Mouse (Mus musculus) layer of hippocampus, adult 9-11 months (tissue): ENCODE results near the gene Armcx5.
"Not testable (repeated sequence)": the region's sequence is repeated elsewhere in the genome, so short reads cannot be mapped to it uniquely, and the experiment has no call there.

ENCODE experiments used
- DNase-seq: peaks from one replicate; pipeline ENCODE4 v3.0.0; 2022

Armcx5 gene

DNA sequence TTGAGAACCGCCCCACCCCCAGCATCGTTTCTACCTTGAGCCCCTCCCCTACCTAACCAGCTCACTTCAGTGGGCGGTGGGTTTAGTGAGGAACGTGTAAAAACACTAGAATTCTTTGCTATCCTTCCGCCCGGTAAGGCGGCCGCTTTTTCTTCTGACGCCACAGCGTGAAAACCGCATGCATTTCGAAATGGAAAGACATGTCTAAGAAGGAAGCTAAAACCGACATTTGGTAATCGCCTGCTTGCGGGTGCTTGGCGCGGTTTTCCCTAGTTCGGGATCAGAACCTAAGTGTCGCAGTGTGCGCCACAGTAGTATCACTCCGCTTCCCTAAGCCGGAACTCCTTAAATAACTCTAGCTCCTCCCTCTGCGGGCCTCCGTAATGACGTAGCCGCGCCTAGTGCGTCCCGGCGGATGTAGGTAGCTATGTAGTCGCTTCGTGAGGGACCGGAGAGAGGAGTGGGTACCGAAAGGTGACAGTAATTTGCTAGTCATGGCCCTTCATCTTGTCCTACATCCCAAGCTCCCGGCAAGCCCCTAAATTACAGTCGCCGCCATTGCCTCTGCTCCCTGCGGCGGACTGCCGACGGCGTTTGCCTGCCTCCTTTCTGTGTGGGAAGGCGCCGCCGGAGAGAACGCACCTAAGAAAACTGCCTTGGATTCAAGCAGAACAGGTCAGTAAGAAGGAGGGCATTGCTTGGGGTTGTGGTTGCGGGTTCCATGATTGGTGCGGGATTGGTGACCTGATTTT, at the start of gene Armcx5, which contains the start of gene Gprasp1:
Armcx5 (plus strand) TSS at position 430 of the 752 bp plus-strand sequence.
Gprasp1 (plus strand) TSS at position 430 of the 752 bp plus-strand sequence.
- DNase-seq, result peak; percentile 93

DNA sequence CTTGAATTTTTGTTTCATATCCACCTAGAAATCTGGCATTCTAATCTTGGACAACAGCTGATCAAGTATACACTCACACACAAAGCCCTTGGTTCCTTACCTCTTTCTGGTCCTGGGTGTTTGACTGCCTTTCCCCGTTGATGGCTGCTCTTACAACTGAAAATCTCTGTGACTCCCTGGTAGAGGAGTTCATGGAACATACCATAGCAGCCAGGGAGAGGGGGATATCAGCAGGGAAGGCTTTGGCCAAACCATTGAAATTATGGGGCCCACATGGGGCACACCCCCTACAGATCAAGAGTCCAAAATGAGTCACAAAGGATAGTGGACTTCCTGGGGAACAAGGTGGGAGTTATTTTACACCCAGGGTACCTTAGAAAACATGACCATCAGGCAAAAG, 48.9 kb upstream of the Armcx5 start, which contains the start of gene Tcp11x2:
Tcp11x2 (minus strand) TSS at position 158 of the 400 bp plus-strand sequence.
- DNase-seq, result no peak

DNA sequence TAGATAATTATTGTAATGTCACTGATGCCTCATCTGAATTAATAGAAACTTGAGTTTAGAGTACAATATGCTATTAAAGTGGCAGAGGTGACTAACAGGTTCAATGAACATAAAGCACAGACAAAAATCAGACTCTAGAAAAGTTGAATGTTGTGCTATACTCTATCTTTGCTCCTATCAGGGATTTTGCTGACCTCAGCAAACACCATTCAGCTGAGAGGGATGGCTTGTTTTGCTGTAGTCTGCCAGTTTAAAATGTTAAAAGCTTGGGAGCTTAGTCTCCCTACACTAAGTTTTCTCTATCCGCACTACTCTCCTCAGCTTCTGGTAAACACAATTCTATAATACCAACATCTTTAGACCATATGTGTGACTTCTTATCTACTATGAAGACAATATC, 39.4 kb upstream of the Armcx5 start:
- DNase-seq, result no peak

DNA sequence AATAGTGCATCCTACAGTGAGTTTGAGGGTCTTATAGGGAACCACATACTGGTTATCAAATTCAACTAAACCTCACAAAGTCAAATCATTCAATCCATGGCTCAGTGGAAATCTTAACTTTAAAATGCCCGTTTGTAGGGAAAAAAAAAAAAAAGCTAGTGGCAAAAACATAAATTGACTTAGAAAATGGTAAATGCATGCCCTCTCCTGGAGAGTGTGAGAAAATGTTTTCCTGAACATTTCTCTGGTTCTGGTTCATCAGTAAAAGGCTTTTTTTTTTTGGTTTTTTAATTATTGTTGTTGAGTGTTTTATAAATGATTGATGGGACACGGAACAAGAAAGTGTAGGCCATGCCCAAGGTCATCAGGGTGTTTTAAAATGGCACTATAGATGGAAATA, 38.2 kb upstream of the Armcx5 start:
- DNase-seq, result no peak

DNA sequence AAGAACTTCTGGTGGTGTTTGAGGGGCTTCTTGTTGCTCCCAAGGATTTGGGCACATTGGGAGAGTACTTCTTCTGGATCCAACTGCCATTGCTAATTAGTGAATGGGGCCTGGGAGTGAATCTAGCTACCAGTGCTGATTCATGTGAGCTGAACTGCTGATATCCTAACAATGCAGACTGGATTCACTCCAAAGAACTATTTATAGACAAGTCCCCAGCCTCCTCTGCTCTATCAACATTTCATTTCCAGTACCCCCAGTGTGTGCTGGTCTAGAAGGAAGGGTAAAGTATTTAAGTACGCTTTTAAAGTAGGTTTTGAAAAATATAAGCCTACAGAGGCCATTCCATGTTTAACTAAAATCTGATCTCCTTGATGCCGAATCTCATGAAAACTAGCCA, 29.7 kb upstream of the Armcx5 start:
- no peak for DNase-seq

DNA sequence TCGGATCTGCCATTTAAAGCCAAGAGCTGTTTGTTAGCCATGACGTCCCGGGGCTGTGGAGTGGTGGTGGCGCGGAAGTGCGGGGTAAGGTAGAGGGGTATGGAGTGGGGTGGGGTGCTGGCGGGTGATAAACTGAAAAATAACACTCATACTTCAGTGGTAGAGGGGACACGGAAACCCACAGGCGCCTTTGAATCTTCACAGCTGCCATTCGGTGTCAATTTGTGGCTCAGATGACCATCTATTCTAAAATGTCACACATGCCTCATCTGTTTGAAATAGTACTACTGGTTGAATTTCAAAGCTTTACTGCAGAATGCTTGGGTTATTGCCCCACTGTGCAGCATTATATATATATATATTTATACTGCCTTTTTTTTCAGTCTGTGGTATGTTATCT, 17.4 kb upstream of the Armcx5 start, which contains the start of gene Tmsb15a:
Tmsb15a (minus strand) TSS at position 101 of the 400 bp plus-strand sequence.
- DNase-seq, result no peak

DNA sequence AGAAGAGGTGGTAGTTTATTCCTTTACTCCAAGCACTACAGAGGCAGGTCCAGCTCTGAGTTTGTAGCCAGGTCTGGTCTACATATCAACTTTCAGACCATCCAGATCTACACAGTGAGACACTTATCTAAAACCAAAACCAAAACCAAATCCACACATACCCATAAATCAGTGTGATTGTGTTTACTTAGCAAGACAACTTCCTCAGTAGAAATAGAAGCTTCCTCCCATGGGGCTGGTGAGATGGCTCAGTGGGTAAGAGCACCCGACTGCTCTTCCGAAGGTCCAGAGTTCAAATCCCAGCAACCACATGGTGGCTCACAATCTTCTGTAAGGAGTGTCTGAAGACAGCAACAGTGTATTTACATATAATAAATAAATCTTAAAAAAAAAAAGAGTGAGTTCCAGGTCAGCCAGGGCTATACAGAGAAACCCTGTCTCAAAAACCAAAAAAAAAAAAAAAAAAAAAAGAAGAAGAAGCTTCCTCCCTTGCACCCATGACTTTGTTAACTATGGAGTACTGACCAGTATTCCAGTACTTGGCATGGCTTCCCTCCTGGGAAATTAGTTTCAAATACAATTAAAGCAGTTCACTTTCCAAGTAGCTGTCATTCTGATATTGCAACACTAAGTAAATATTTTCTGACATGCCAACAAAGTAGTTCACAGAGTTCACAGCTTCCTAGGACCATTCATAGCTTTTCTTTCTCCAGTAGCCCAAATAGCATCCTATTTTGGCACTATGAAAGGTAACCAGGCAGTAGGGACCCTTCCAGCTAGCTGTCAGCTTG, 3.6 kb upstream of the Armcx5 start:
- DNase-seq, result no peak

DNA sequence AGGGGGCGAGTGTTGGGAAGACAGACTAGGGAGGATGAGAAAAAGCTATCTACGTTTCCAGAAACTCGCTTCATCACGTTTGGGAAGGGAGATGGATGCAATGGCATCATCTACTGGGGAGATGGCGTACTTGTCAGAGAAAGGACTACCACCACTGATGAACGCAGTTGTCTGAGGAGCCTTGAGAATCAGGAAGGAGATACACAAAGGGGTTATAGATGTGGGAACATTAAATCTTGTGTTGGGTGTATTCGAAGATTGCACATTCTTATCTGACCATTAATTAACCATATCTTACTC, 473 bp downstream of the Armcx5 start:
- no peak for DNase-seq

DNA sequence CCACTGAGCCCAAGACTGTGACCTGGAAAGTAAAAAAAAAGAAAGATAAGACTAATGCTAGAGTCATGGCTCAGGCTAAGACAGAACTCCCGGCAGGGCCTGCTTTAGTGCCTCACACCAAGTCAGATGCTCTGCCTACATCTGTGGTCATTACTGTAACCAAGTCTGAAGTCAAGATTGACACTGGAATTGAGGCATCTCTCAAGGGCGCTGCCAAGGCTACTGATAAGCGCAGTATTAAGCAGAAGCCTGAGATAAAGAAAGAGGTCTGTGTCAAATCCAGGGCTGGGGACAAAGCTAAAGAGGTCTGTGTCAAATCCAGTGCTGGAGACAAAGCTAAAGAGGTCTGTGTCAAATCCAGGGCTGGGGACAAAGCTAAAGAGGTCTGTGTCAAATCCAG, 2.8 kb downstream of the Armcx5 start:
- DNase-seq, result not testable (repeated sequence)

DNA sequence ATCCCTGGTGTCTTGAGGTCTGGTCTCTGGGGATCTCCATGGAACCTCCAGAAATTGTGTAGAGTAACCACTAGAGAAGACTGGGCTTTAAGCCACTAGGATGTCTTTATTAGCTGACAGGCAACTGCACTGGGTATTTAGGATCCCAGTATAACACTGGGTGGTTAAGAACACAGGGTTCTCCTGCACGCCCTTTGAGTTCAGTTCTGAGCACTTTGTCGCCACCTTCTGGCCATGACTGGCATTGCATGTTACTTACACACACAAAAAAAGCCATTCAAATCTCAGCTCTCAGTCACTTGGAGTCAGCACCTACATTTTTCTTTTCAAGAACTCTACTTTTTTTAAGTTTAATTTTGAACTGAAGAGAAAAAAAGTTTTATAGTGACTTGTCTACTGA, 10.3 kb downstream of the Armcx5 start:
- DNase-seq, result peak; percentile 56

DNA sequence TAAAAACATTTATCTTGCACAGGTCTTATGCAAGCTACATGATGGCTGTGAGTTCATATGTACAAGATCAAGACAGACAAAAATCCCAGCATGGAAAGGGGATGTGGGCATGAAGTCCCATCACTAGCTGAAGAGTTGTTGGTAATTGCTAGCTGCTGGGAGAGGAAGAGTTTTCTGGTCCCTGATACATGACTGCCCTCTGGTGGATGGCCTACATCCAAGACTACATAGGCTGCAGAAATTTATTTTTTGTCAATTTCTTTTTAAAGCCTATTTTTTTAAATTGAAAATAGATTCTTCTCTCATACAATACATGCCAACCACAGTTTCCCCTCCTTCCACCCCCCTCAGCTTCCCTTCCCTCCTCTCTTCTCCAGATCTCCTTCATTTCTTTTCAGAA, 19.2 kb downstream of the Armcx5 start:
- DNase-seq, result peak; percentile 15

DNA sequence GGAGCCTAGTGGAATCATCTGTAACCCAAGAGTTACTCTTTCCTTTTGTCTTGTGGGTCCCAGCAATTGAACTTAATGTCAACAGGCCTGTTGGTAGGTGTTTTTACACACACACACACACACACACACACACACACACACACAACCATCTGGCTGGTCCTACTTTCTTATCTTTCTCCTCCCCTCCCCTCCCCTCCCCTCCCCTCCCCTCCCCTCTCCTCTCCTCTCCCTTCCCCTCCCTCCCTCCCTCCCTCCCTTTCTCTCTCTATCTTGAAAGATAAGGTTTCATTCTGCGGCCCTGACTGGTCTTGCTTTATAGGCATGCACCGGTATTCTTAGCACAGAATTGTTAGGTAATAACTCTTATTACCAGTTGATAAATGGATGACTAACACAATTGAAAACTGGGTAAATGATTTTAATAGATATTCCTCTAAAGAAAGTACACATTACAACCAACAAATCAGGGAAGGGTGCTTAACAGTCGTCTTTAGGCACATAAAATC, 25.6 kb downstream of the Armcx5 start:
- no peak for DNase-seq

DNA sequence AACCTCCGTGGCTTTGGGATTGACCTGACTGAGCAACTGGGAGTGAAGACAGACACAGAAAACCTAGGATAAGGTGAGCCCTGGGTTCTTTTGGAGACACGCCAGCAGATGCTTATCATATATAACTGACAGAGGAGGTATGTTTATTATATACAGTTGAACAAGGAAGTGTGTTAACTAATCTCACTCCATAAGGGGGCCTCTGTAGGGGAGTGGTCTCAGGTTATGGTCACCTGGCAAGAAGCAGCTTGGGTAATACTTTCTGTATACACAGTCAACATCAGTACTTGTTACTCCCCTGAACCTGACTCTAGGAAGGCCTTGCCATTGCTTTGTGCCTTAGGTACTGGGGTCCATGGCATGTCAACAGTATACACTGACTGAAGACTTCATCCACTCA, 26.0 kb downstream of the Armcx5 start:
- no peak for DNase-seq

DNA sequence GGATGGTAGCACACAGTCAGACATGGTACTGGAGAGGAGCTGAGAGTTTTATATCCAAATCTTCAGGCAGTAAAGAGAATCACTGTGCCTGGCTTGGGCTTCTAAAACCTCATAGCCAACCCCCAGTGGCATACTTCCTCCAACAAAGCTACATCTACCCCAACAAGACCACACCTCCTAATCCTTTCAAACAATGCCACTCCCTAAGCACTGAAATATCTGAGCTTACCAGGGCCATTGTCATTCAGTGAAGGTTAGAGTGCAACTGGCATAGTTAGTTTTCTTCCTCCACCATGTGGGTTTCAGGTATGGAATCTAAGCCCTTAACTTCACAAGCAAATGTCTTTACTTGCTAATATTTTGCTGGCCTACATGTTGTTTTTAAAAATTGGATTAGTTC, 49.0 kb downstream of the Armcx5 start:
- no peak for DNase-seq

DNA sequence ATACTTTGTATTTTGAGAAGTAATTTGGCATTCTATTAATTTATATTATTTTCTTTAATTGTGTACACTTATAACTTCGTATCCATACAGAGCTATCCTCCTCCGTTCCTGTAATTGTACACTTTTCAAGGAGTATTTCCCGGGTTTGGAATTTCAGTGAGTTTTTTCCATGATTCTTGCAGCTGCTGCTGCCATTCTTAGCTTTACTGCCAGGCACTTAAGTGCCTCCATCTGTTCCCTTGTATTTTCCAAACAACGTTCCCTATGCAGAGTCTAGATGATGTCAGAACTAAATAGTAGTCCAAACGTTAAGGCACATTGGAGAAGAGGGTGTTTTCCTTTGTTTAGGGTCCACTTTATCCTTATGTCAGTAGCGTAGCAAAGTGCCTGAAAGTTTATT, 49.8 kb downstream of the Armcx5 start:
- DNase-seq, result no peak

DNA sequence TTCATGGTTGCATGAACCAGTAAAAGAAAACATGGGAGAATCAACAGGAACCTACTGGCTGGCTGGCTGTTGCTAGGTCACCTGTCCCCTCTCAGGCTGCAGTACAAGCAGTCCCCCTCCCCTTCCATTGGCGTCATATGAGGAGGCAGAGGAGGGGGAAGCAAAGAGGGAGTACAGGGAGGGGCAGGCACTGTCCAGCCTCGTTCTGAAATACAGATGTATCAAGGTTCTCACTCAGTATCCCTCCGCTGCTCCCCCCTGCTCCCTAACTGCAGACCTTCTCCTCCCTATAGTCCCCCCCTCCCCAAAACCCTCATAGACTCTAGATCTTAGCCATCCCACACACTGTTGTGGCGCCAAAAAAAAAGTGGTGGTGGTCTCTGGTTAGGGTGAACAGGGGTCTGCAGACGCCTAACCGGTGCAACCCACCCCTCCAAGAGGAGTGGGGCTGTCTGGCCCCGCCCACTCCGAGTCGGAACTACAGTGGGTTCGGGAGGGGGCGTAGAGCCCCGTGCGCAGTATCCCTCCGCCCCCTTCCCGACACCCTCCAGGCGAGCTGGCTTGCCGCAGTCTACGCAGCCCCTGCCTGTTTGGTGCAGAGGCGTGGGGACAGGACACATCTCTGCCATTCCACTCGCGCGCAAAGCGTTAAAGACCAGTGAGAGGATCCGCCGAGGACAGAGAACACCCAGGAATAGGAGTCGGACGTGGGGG, 53.2 kb downstream of the Armcx5 start:
- peak; percentile 60 for DNase-seq

DNA sequence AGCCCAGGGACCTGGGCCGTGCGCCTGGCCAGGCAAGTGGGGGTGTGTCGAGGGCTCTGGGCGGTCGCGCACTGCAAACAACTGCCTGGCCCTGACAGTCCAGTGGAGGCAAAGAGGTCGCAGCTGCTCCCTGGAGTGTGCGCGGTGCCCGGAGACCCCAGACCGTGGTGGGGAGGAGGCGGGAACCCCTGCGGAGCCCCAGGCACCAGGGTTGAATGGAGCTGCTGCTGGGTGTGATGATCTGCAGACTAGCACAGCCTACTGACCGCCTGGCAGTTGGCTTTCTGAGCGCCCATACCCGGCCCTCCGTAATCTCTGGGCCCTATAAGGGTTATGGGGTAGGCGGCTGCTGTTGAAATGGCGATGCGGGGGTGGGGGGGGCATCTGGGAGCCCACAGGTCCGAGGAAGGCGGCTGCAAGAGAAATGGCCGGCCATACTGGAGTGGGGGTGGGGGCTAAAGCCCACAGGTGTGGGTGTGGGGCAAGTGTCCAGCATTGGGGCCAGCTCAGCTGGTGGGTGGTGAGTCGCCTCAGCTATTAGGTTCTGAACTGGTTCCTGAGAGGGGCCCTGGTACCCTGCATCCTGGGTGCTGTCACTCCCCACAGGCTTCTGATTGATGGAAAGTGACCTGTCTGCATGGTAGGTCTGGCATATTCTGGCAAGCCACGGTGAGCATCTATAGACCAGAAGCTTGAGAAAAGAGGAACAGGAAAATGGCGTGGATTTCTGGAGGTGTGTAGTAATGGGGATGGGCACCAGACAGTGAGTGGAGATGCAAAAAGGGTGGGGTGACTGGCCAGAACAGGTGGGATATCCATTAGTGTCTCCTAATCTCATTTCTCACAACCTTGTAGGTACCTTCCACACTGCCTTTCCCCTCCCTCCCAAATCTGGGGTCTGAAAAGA, 54.0 kb downstream of the Armcx5 start:
- not testable (repeated sequence) for DNase-seq
